Mouse (Mus musculus): Measurements from ENCODE around the gene Erbb3. TPM values are rescaled to one million over a fixed set of nuclear protein-coding genes. Genes with fewer than 3 reads are reported as not detected.
A peak's percentile ranks its signal among the peaks of the same experiment; 100 is the strongest.
"Not testable (repeated sequence)": the region's sequence is repeated elsewhere in the genome, so short reads cannot be mapped to it uniquely, and the experiment has no call there.

Gene Erbb3
- 18.6 and 18.9 TPM in 2 replicates for polyA plus RNA-seq (2015; fragmentation: Nextera tagmentation; extraction: Ambion mirVana)

DNA sequence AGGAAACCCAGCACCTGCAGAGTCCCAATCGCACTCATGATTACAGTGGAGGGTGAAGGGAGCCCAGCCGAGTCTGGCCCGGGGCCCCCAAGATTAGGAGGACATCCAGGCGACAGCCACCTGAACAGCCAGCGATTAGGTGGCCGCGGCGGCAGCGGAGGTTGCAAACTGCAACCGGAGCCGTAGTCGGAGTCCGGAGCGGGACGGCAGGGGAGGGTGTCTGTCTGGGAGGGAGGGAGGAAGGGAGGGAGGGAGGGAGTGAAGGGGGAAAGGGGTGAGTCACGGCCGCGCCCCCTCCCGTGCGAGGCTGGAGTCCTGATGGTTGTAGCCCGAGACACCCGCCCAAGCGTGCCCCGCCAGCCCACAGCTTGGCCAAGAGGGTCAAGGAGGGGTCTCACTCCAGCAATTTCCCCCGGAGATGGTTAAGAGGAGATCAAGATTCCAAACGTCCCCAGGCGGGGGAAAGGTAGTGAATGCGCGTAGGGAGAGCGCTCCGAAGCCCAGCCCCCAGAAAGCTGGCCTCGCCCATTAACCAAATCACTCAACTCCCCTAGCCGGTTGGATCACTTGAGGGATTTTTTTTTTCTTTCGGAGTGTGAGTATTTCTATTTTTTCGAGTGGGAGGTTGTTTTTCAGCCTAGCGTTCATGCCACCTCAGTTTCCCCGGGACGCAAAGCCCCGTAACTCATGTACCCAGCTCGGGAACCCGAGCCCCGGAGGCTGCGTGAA, at the start of gene Erbb3:
Gene Erbb3 (minus strand): TSS at position 189 of the 729 bp plus-strand sequence.
- WGBS = 1% methylated on average over 37 of the region's 43 CpGs

DNA sequence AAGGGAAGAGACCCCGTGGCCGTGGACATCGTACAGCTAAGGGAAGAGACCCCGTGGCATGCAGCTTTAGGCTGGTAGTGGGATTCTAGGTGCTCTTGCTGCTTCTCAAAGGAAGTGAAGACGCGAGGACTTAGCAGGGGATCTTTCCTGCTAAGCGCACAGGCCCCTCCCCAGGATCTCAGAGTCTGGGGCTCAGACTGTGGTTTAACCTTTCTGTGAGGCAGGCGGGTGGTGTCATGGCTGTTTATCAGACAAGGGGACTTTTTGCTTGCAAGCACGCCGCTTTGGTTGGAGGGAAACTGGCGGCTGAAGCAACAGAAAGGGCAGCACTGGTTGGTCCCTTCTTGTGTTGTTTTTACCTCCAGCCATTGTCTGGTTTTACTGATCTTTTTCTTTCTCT, 47.6 kb upstream of the Erbb3 start:
- no peaks in the 10 kb centered on the region for H3K9me3 ChIP-seq (ENCODE audit: control insufficient read depth, low read length)
- 36% methylated on average over 11 of the region's 11 CpGs for WGBS

More for the DNA sequence above, at the start of gene Erbb3:
- H3K4me2 ChIP-seq (replicated peaks; ENCODE audit: low read depth) = peak within 1 kb of the TSS; percentile 98
- no peaks in the 10 kb centered on the region for H3K36me3 ChIP-seq (ENCODE audit: control insufficient read depth, insufficient read depth, low read length)
- peak within 1 kb of the TSS; percentile 80 for H3K9ac ChIP-seq (ENCODE audit: low read length)
- no peaks in the 10 kb centered on the region for H3K4me1 ChIP-seq (replicated peaks; ENCODE audit: control insufficient read depth, insufficient read depth)
- ATAC-seq (ENCODE audit: low FRiP score, low TSS enrichment) (peak; percentile 84), DNase-seq (ENCODE audit: low spot score) (peak; percentile 93)
- no peaks in the 10 kb centered on the region for H3K9me3 ChIP-seq (ENCODE audit: control insufficient read depth, low read length)
- H3K27me3 ChIP-seq (ENCODE audit: control insufficient read depth, insufficient read depth, low read length) = no peaks in the 10 kb centered on the region
- H3K27ac ChIP-seq (replicated peaks) = peak within 1 kb of the TSS; percentile 98
- TF ChIP-seq CTCF (IDR thresholded peaks at IDR 0.05; ENCODE audit: low read depth) (no peak), EP300 (optimal IDR thresholded peaks at IDR 0.05) (peak; percentile 39)
- peak within 1 kb of the TSS; percentile 70 for H3K4me3 ChIP-seq (ENCODE audit: low read depth, low read length)

DNA sequence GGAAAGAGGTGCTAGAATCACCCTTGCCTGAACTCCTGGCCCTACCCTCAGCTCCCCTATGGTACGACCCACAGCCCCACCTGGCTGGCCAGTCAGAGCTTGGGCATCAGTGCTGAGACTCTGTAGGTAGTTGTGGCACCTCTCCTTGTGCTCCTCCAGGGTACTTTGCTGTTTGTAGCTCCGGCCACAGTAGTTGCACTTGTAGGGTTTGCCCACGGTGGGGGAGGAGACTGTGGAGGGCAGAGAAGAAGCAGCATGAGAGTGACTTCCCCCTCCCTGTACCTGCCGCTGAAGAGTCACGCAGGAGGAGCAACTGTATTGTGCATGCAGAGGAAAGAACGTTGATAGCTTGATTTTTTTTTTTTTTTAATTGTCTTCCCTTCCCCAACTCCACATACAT, 47.1 kb upstream of the Erbb3 start:
- 55% methylated on average over 6 of the region's 6 CpGs for WGBS
- no peak for TF ChIP-seq EP300 (optimal IDR thresholded peaks at IDR 0.05)
- no peak for TF ChIP-seq CTCF (IDR thresholded peaks at IDR 0.05; ENCODE audit: low read depth)

More for the DNA sequence above, 47.6 kb upstream of the Erbb3 start:
- no peak overlapping the region for H3K9ac ChIP-seq (ENCODE audit: low read length)
- no peaks in the 10 kb centered on the region for H3K27me3 ChIP-seq (ENCODE audit: control insufficient read depth, insufficient read depth, low read length)
- TF ChIP-seq CTCF (IDR thresholded peaks at IDR 0.05; ENCODE audit: low read depth) (no peak), EP300 (optimal IDR thresholded peaks at IDR 0.05) (no peak)
- no peak overlapping the region for H3K27ac ChIP-seq (replicated peaks)
- ATAC-seq (ENCODE audit: low FRiP score, low TSS enrichment) (no peak), DNase-seq (ENCODE audit: low spot score) (no peak)
- no peak overlapping the region for H3K4me3 ChIP-seq (ENCODE audit: low read depth, low read length)
- H3K4me2 ChIP-seq (replicated peaks; ENCODE audit: low read depth) = no peak overlapping the region
- no peaks in the 10 kb centered on the region for H3K4me1 ChIP-seq (replicated peaks; ENCODE audit: control insufficient read depth, insufficient read depth)
- H3K36me3 ChIP-seq (ENCODE audit: control insufficient read depth, insufficient read depth, low read length) = peaks cover 6% of the 10 kb centered on the region

DNA sequence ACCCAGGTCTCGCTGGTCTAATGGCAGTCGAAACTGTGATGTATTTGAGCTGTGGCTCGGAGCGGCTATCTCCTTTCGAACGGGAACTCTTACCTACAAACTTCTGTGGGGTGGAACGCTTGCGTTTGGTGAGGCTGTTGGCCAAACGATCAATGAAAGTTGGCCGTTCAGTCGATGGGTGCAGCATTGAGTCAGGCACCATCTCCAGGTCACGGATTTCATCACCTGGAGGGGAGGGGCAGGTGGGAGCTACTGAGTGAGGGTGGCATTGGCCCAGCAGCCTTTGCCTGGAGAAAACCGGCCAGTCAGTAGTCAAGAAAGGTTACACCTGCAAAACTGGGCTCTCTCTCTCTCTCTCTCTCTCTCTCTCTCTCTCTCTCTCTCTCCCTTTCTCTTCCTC, 46.2 kb upstream of the Erbb3 start:
- H3K4me1 ChIP-seq (replicated peaks; ENCODE audit: control insufficient read depth, insufficient read depth) = no peaks in the 10 kb centered on the region
- no peak overlapping the region for H3K9ac ChIP-seq (ENCODE audit: low read length)
- H3K27ac ChIP-seq (replicated peaks) = no peak overlapping the region
- DNase-seq (ENCODE audit: low spot score) (no peak), ATAC-seq (ENCODE audit: low FRiP score, low TSS enrichment) (no peak)
- WGBS = 95% methylated on average over 13 of the region's 13 CpGs
- no peak overlapping the region for H3K4me2 ChIP-seq (replicated peaks; ENCODE audit: low read depth)
- no peaks in the 10 kb centered on the region for H3K27me3 ChIP-seq (ENCODE audit: control insufficient read depth, insufficient read depth, low read length)
- H3K9me3 ChIP-seq (ENCODE audit: control insufficient read depth, low read length) = no peaks in the 10 kb centered on the region
- peaks cover 6% of the 10 kb centered on the region for H3K36me3 ChIP-seq (ENCODE audit: control insufficient read depth, insufficient read depth, low read length)
- TF ChIP-seq EP300 (optimal IDR thresholded peaks at IDR 0.05) (no peak), CTCF (IDR thresholded peaks at IDR 0.05; ENCODE audit: low read depth) (no peak)
- no peak overlapping the region for H3K4me3 ChIP-seq (ENCODE audit: low read depth, low read length)

More for the DNA sequence above, 47.1 kb upstream of the Erbb3 start:
- Histone ChIP-seq H3K4me2 (replicated peaks; ENCODE audit: low read depth) (no peak overlapping the region), H3K9ac (ENCODE audit: low read length) (no peak overlapping the region), H3K4me3 (ENCODE audit: low read depth, low read length) (no peak overlapping the region), H3K9me3 (ENCODE audit: control insufficient read depth, low read length) (no peaks in the 10 kb centered on the region), H3K27me3 (ENCODE audit: control insufficient read depth, insufficient read depth, low read length) (no peaks in the 10 kb centered on the region), H3K27ac (replicated peaks) (no peak overlapping the region), H3K36me3 (ENCODE audit: control insufficient read depth, insufficient read depth, low read length) (peaks cover 6% of the 10 kb centered on the region), H3K4me1 (replicated peaks; ENCODE audit: control insufficient read depth, insufficient read depth) (no peaks in the 10 kb centered on the region)
- DNase-seq (ENCODE audit: low spot score) (no peak), ATAC-seq (ENCODE audit: low FRiP score, low TSS enrichment) (no peak)

DNA sequence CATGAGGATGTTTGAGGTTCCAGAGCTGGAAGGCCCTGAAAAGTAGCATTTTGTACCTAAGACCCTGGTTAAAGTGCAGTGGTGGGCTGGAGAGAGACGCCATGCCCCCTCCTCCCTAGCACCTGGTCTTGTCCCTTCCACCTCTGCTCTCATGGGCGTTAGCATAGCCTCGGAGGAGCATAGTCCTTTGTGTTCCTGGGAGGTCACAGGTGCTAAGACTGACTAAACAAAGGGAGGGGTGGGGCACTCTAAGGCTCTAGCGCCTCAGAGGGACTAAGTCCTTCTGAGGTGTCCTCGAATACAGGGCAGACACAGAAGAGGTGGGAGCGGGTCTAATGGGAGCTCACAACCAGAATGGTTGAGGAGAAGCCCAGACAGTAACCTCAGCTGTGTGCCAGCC, 42.1 kb upstream of the Erbb3 start:
- DNase-seq (ENCODE audit: low spot score) = no peak
- Histone ChIP-seq H3K27me3 (ENCODE audit: control insufficient read depth, insufficient read depth, low read length) (no peaks in the 10 kb centered on the region), H3K4me1 (replicated peaks; ENCODE audit: control insufficient read depth, insufficient read depth) (no peaks in the 10 kb centered on the region), H3K36me3 (ENCODE audit: control insufficient read depth, insufficient read depth, low read length) (peaks cover 3% of the 10 kb centered on the region; the same call in 1 of the 2 replicates), H3K9ac (ENCODE audit: low read length) (no peak overlapping the region), H3K27ac (replicated peaks) (no peak overlapping the region), H3K9me3 (ENCODE audit: control insufficient read depth, low read length) (no peaks in the 10 kb centered on the region), H3K4me3 (ENCODE audit: low read depth, low read length) (no peak overlapping the region), H3K4me2 (replicated peaks; ENCODE audit: low read depth) (no peak overlapping the region)
- ATAC-seq (ENCODE audit: low FRiP score, low TSS enrichment) = 0 out of 2 replicates have a peak, but pooled peaks have one; percentile 10
- WGBS = 18% methylated on average over 6 of the region's 6 CpGs
- no peak for TF ChIP-seq CTCF (IDR thresholded peaks at IDR 0.05; ENCODE audit: low read depth)
- no peak for TF ChIP-seq EP300 (optimal IDR thresholded peaks at IDR 0.05)

DNA sequence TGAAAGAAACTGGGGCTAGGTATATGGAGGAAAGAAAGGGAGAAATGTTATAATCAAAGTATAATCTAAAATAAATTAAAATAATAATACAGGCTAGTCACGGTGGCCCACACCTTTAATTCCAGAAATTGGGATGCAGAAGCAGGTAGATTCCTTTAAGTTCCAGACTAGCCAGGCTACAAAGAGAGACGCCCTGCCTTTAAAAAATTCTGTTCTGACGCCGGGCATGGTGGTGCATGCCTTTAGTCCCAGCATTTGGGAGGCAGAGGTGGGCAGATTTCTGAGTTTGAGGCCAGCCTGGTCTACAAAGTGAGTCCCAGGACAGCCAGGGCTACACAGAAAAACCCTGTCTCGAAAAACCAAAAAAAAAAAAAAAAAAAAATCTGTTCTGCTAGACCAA, 40.9 kb upstream of the Erbb3 start:
- WGBS = 78% methylated on average over 5 of the region's 5 CpGs
- not testable (repeated sequence) for H3K36me3 ChIP-seq (ENCODE audit: control insufficient read depth, insufficient read depth, low read length); H3K27me3 ChIP-seq (ENCODE audit: control insufficient read depth, insufficient read depth, low read length); DNase-seq (ENCODE audit: low spot score); H3K4me1 ChIP-seq (replicated peaks; ENCODE audit: control insufficient read depth, insufficient read depth); H3K9me3 ChIP-seq (ENCODE audit: control insufficient read depth, low read length); ATAC-seq (ENCODE audit: low FRiP score, low TSS enrichment); H3K4me3 ChIP-seq (ENCODE audit: low read depth, low read length); H3K27ac ChIP-seq (replicated peaks); H3K4me2 ChIP-seq (replicated peaks; ENCODE audit: low read depth); H3K9ac ChIP-seq (ENCODE audit: low read length)

All from stomach, postnatal 0 days (tissue).